Comparison of ENCODE assay signal across 25 mouse cellular contexts in genomic region chr13:17421875-17422274, GRCm38 (mm10).
"Had no signal": no experiment of that assay in that cellular context is flagged by ENCODE, and none has a peak within 500 bp of the region (broad histone marks: within the 10 kb centered on the region; RNA-seq: fewer than 3 reads in every experiment).

No protein-coding gene starts in this region.

- ATAC-seq: hindbrain, embryonic 16.5 days; inflammation-experienced regulatory T-cells, adult 6 months; intestine, embryonic 15.5 days; intestine, postnatal 0 days had no signal

- H3K9ac ChIP-seq: heart, embryonic 12.5 days; hindbrain, embryonic 12.5 days; hindbrain, embryonic 14.5 days; intestine, embryonic 15.5 days; limb, embryonic 12.5 days; liver, embryonic 13.5 days had no signal

- H3K4me2 ChIP-seq: heart, embryonic 12.5 days; hindbrain, embryonic 12.5 days; hindbrain, embryonic 14.5 days; intestine, embryonic 15.5 days; limb, embryonic 12.5 days; liver, embryonic 11.5 days; liver, embryonic 13.5 days had no signal

- H3K9me3 ChIP-seq: heart, embryonic 10.5 days; heart, embryonic 12.5 days; hindbrain, embryonic 12.5 days; intestine, embryonic 15.5 days; limb, embryonic 10.5 days; limb, embryonic 12.5 days; liver, embryonic 13.5 days had no signal

- H3K4me1 ChIP-seq: heart, embryonic 10.5 days; heart, embryonic 12.5 days; hindbrain, embryonic 10.5 days; hindbrain, embryonic 12.5 days; intestine, embryonic 15.5 days; limb, embryonic 10.5 days; limb, embryonic 12.5 days; liver, embryonic 13.5 days had no signal

- H3K4me3 ChIP-seq: heart, embryonic 10.5 days; heart, embryonic 12.5 days; hindbrain, embryonic 10.5 days; hindbrain, embryonic 12.5 days; intestine, embryonic 15.5 days; layer of hippocampus, adult 2 months; left cerebral cortex, adult 2 months; limb, embryonic 10.5 days; limb, embryonic 12.5 days; liver, embryonic 13.5 days had no signal

- H3K27me3 ChIP-seq: heart, embryonic 12.5 days; hindbrain, embryonic 12.5 days; intestine, embryonic 15.5 days; limb, embryonic 12.5 days; liver, embryonic 13.5 days had no signal

- H3K27ac ChIP-seq: heart, embryonic 10.5 days; hindbrain, embryonic 10.5 days; hindbrain, embryonic 12.5 days; hindbrain, embryonic 14.5 days; intestine, embryonic 15.5 days; layer of hippocampus, adult 2 months; left cerebral cortex, adult 2 months; limb, embryonic 10.5 days; limb, embryonic 12.5 days; liver, embryonic 13.5 days had no signal

- H3K36me3 ChIP-seq: heart, embryonic 10.5 days; heart, embryonic 12.5 days; hindbrain, embryonic 10.5 days; hindbrain, embryonic 12.5 days; intestine, embryonic 15.5 days; limb, embryonic 10.5 days; limb, embryonic 12.5 days; liver, embryonic 13.5 days had no signal

- DNase-seq: gastrocnemius, postnatal 14 days; heart, adult 18-20 months; heart, postnatal 10 days; heart, postnatal 4 days; kidney, adult 18-20 months; kidney, adult 8-10 months; kidney, postnatal 10 days; kidney, postnatal 25 days; kidney, postnatal 4 days; liver; liver, embryonic 13.5 days had no signal
